Mouse (Mus musculus) liver (tissue): ENCODE measurements around the gene Tmem135.
"Not testable (repeated sequence)": the region's sequence is repeated elsewhere in the genome, so short reads cannot be mapped to it uniquely, and the experiment has no call there.

Experiments
- DNase-seq: peaks from one replicate; pipeline ENCODE4 v3.0.0-alpha.2; 2020; ENCODE audit warnings: mixed read lengths

Tmem135 gene

DNA sequence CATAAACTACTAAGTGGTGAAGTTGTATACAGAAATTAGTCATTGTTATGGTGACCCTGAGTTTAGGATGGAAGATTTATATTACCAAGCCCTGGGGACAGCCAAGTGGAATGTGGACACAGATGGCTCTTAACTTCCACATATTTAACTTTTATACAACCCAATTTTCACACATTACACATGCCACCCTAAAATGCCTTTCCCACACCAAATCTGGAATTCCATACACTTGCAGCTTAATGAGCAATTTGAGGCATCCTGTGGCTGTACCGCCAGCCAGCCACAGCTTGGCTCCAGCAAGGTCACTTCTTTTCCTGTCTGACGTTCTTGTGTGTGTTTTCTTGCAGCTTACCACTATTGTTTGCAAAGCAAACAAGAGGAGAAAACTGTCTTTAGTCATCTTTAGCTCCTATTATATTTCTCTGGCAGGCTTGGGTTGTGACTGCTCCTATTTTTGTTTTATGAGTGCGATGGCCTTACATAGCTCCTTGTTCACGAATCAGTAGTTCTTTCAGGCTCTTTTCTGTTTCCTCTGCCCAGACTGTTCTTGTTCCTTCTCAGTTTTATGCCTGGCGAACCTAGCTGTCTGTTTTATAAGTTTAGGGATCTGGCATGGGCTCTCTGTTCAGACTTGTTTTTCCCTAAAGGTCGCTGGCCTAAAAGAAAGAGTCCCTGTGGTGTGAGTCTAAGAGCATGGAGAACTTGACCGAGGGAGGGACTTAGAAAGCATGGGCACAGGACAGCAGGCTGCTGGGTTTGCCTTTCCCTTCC, 22.9 kb downstream of the Tmem135 start:
- DNase-seq: no peak

DNA sequence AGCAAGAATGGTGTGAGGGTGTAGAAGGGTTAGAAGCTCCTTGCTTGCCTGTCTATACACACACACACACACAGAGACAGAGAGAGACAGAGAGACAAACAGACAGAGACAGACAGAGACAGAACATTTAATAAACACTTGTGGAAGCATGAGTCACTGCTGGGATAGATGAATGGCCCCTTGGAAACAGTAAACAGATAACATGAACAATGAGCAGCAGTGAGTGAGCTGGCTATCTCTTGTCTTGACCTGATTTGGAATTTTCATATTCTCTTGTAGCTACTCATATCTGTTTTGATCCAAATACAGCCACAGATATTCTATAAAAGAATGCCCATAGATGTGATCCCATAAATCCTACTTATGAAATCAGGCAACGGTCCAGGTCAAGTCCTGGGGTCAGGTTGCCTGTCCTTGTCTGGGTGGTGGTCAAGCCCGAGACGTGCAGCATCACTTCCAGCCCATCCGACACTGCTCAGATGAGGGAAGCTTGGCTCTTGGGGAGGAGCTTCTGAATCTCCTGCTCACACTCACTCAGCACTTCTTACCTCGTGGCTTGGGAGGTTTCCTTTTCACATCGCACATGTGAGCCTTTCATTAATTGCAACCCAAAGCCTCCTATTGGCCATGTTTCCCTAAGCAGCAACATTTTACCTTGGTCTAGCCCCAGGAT, 32.3 kb downstream of the Tmem135 start:
- DNase-seq: no peak

- DNase-seq: peak; percentile 15
Measured at GRCm38 (mm10) chr7:89370917-89371316, 33.1 kb downstream of the Tmem135 start.

DNA sequence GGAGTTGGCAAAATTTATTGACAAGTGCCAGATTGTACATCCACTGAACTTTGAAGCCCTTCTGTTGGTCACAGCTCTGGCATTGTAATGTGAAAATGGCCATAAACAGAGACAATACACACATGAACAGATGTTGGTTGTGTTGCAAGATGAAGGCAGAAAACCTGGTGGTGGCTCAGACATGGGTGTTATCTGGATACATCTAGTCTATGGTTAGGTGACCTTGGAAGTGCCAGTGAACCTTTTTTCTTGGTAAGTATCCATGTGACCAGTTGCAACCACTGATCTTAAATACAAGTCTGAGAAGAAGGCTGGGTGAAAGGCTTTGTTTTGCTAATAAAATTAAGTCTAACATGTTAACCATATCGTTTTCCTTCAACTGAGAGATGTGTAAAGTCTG, 33.9 kb downstream of the Tmem135 start:
- no peak for DNase-seq

DNA sequence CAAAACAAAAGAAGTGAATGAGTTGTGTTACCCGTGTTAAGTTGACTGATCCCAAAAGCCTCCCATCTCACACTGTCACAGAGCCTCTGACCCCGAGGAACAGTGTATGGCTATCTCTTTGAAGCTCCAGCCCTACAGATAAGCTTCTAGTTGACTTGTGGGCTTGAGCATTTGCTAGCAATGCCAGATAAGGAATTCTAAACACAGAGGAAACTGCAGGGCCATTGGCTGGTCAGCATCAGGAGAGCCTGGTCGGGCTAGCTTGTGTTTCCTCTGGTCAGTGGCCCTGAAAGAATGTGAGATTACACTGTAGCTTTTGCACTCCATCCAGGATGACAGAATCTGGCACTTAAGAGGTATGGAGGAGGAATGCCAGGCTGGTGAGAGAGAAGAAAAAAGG, 36.4 kb downstream of the Tmem135 start:
- DNase-seq: peak; percentile 45

DNA sequence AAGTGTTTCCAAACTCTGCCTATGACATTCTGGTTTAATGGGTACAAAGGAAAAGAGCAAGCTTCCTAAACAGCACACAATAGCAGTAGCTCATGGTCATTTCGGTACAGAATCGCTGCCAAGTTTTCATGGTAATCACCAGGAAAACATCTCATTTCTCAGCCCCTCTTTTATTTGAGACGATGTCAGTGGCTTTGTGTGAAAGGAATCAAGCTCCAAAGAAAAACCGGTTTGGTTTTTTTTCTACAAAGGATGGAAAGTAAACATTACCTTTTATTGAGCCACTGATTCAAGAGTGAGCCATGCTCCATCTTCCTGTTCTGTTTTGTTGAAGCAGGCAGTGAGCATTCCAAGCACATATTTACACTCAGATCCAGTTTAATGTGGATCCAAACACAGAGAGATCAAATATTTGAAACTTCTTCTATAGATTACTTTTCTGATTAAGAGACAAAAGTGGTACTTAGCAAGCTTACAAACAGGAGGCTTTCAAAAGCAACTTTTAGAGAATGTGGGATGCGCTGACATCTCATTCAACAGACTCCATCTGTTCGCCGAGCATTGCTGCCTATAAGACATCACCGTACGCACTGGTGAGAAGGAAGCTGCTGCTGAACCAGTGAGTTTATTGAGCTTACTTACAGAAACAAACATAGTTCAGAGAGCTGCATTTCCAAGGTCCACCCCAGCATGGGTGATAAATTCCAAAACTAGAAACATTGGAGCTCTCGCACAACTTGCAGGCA, 38.7 kb downstream of the Tmem135 start:
- DNase-seq: no peak

DNA sequence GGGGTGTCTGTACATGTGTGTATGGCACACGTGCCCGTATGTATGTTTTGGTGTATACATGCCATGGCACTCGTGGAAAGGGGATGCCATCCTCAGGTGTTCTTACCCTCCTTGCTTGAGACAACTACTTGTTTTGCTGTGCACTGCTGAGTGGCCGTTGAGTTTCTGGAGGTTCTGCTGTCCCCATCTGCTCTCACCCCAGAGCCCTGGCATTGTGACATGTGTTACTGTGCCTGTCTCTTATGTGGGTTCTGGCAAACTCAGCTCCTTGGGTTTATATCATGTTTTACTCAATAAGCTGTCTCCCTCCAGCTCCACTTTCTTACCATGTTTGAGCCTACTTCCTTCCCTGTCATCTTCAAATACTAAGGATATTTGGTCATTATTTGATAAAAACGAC, 40.0 kb downstream of the Tmem135 start:
- DNase-seq: no peak

- no peak for DNase-seq
Measured at GRCm38 (mm10) chr7:89356307-89356706, 47.7 kb downstream of the Tmem135 start.

GRCm38 (mm10) chr7:89355519-89356255, 48.3 kb downstream of the Tmem135 start:
- no peak for DNase-seq

DNA sequence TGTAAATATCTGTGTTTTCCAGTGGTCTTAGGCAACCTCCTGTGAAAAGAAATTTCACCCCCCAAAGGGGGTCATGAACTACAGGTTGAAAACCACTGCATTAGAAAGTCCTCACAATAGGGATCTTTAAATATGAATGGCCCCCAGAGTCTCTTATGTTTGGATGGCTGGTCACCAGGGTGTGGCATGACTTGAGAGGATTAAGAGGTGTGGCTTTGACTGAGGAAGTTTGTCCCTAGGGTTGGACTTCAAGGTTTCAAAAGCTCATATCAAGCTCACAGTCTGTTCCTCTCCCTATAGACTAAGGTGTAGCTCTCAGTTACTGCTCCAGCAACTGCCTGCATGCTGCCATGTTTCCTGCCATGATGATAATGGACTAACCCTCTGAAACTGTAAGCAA, 62.0 kb downstream of the Tmem135 start:
- DNase-seq: no peak

DNA sequence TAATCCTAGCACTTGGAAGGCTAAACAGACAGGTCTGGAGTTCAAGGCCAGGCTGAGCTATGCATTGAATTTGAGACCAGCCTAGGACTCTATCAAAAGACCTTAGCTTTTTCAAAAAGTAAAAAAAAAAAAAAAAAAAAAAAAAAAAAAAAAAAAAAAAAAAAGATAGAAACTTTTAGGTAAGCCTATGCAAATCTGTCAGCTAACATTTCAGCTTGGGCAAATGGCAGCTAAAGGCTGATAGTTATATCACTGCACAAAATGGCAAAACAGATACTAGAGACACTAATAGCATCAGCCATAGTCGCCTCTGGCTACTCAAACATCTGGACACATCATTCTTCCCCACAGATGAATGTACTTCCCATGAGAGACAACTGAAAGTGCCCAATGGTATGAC, 64.2 kb downstream of the Tmem135 start:
- no peak for DNase-seq

GRCm38 (mm10) chr7:89339142-89339435, 64.9 kb downstream of the Tmem135 start:
- DNase-seq: peak; percentile 32

- DNase-seq: peak; percentile 93
Measured at GRCm38 (mm10) chr7:89338350-89339141, 65.5 kb downstream of the Tmem135 start.

DNA sequence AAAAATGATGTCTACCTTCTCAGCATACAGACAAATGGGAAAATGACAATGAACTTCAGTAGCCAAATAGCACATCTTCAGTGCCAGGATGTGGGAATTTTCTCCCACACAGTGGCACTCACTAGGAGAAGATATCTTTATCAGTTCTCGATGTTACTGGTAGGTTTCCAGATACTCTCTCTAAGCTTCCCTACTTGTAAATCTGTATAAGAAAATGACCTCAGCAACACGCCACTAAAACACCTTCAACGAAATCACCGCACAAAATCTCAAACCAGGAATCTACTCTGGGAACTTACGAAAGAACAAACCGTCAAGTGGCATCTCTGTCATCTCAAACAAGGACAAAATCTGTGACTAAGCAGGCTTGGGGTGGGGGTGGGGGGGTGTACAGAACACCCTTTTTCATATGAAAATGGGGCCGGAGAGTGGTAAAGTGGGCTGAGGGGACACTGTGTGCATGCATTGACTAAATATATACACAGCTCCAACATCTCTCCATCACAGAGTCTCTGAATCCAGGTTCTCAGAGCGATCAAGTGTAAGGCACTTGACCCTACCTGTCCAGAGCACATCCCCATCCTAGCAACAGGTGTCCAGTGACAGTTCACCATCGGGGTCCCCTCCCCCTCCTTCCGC, 66.2 kb downstream of the Tmem135 start:
- DNase-seq: no peak

DNA sequence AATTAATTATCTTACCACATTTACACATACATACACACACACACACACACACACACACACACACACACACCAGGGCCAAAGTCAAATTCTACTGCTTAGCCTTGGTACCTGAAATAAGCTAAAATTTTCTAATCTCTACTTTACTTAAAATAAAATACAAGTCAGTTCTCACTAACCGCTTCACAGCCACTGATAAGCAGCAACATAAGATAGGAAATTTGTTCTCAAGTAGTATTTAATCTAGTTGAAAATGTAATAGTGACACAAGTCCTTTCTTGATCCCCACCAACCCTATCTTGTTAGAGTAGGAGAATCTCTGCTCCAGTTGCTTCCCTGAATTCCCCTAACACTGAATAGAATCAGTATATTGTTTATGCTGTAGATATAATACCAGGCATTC, 67.6 kb downstream of the Tmem135 start:
- DNase-seq: no peak

DNA sequence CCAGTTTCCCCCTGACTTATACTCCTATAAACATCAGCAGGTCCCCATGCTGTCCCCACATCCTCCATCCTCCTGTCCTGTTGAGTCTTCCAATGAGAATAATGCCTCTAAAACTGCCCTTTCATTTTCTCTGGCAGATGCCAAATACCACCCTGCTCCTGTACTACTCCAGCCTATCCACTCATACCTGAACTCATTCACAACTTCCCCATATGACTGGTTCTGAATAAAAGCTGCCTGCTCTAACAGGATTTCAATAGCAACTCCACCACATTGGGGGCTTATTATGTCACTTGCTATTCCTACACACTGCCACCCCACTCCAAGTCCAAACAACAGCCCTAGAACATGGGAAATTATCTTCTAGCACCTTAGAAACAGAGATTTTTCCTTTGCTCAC, 68.7 kb downstream of the Tmem135 start:
- no peak for DNase-seq

- DNase-seq: no peak
Measured at GRCm38 (mm10) chr7:89329896-89330295, 74.1 kb downstream of the Tmem135 start.

- DNase-seq: no peak
Measured at GRCm38 (mm10) chr7:89327731-89328130, 76.3 kb downstream of the Tmem135 start.

GRCm38 (mm10) chr7:89326761-89327160, 77.3 kb downstream of the Tmem135 start:
- DNase-seq: no peak

GRCm38 (mm10) chr7:89326202-89326601, 77.8 kb downstream of the Tmem135 start:
- DNase-seq: no peak

DNA sequence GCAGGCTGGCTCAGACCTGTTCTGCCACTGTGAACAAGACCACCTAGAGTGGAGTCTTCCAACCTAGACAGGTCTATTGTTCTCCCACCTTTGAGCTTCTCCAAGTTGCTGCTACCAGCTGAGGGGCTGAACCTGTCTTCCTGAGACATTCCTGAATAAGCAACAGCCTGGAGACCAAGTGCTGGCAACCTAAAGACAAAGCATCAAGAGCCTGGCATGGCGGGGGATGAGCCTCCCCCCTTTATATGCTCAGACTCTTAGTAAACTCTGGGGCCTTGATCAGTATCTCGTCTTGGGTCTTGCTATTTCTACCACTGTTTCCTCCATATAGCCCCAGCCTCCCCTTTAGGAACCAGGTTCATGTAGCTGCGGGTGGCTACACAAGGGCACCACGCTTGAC, 81.3 kb downstream of the Tmem135 start:
- DNase-seq: not testable (repeated sequence)

GRCm38 (mm10) chr7:89319351-89319750, 84.7 kb downstream of the Tmem135 start:
- no peak for DNase-seq
